Mouse (Mus musculus): ENCODE measurements around the gene Hs2st1.

Gene Hs2st1

GRCm38 (mm10) chr3:144584789-144585553 lies 15.0 kb upstream of the Hs2st1 start:
- no peak for DNase-seq

- no peak for DNase-seq
These were observed 13.8 kb upstream of the Hs2st1 start for GRCm38 (mm10) chr3:144583789-144584188.

- no peak for DNase-seq
These were observed 12.3 kb upstream of the Hs2st1 start for GRCm38 (mm10) chr3:144582306-144582705.

- no peak for DNase-seq
These were observed 11.9 kb upstream of the Hs2st1 start for GRCm38 (mm10) chr3:144581842-144582241.

- DNase-seq, result no peak
These were observed 10.3 kb upstream of the Hs2st1 start for GRCm38 (mm10) chr3:144580281-144580680.

GRCm38 (mm10) chr3:144579796-144580195 lies 9.8 kb upstream of the Hs2st1 start:
- no peak for DNase-seq

- DNase-seq, result no peak
These were observed 8.9 kb upstream of the Hs2st1 start for GRCm38 (mm10) chr3:144578921-144579320.

- DNase-seq, result no peak
These were observed 7.7 kb upstream of the Hs2st1 start for GRCm38 (mm10) chr3:144577366-144578340.

GRCm38 (mm10) chr3:144574256-144574655 lies 4.3 kb upstream of the Hs2st1 start:
- DNase-seq, result no peak

- DNase-seq, result no peak
These were observed 971 bp upstream of the Hs2st1 start for GRCm38 (mm10) chr3:144570816-144571487.

- peak; percentile 53 to 62 for DNase-seq
These were observed 495 bp downstream of the Hs2st1 start for GRCm38 (mm10) chr3:144569401-144569971.

GRCm38 (mm10) chr3:144568861-144569361 lies 1.1 kb downstream of the Hs2st1 start:
- DNase-seq, result no peak

- DNase-seq, result no peak
These were observed 4.8 kb downstream of the Hs2st1 start for GRCm38 (mm10) chr3:144565212-144565611.

- no peak for DNase-seq
These were observed 6.1 kb downstream of the Hs2st1 start for GRCm38 (mm10) chr3:144563916-144564315.

- DNase-seq, result peak in 1 of 2 experiments; percentile 39
These were observed 8.3 kb downstream of the Hs2st1 start for GRCm38 (mm10) chr3:144561511-144562250.

- DNase-seq, result no peak
These were observed 11.7 kb downstream of the Hs2st1 start for GRCm38 (mm10) chr3:144558274-144558673.

- no peak for DNase-seq
These were observed 13.2 kb downstream of the Hs2st1 start for GRCm38 (mm10) chr3:144556625-144557324.

- DNase-seq, result no peak
These were observed 14.8 kb downstream of the Hs2st1 start for GRCm38 (mm10) chr3:144555144-144555543.

- no peak for DNase-seq
These were observed 15.5 kb downstream of the Hs2st1 start for GRCm38 (mm10) chr3:144554503-144554902.

GRCm38 (mm10) chr3:144553942-144554341 lies 16.0 kb downstream of the Hs2st1 start:
- no peak for DNase-seq

GRCm38 (mm10) chr3:144551416-144551815 lies 18.6 kb downstream of the Hs2st1 start:
- peak in 1 of 2 experiments; percentile 30 for DNase-seq
